Mouse (Mus musculus) embryo, embryonic 11 days (tissue): Measurements from ENCODE around the gene Zfp14.

Source experiments
- DNase-seq: peaks from one replicate; pipeline ENCODE4 v3.0.0-alpha.2; 2015

Gene Zfp14

GRCm38 (mm10) chr7:30050882-30051548 lies at the start of gene Zfp14:
Gene Zfp14, minus strand, starts transcription at chr7:30051380.
- DNase-seq = peak; percentile 95

GRCm38 (mm10) chr7:30099297-30099696 lies 48.1 kb upstream of the Zfp14 start:
- DNase-seq = no peak

- DNase-seq = peak; percentile 21
These were observed 44.5 kb upstream of the Zfp14 start for GRCm38 (mm10) chr7:30095551-30096125.

- DNase-seq = peak; percentile 97
These were observed 43.7 kb upstream of the Zfp14 start, which contains the start of gene Zfp260 for GRCm38 (mm10) chr7:30094646-30095429. Gene Zfp260, plus strand, starts transcription at chr7:30094777.

GRCm38 (mm10) chr7:30093918-30094415 lies 42.8 kb upstream of the Zfp14 start:
- no peak for DNase-seq

GRCm38 (mm10) chr7:30092666-30093065 lies 41.5 kb upstream of the Zfp14 start:
- no peak for DNase-seq

- peak; percentile 72 for DNase-seq
These were observed 39.9 kb upstream of the Zfp14 start for GRCm38 (mm10) chr7:30090970-30091585.

- peak; percentile 99 for DNase-seq
These were observed 39.2 kb upstream of the Zfp14 start, which contains the start of the genes Gm26920 and Zfp566 for GRCm38 (mm10) chr7:30090092-30090969. Gene Gm26920, minus strand, starts transcription at chr7:30090410. Gene Zfp566, minus strand, starts transcription at chr7:30090527.

GRCm38 (mm10) chr7:30089405-30089804 lies 38.2 kb upstream of the Zfp14 start:
- no peak for DNase-seq

- DNase-seq = no peak
These were observed 35.3 kb upstream of the Zfp14 start for GRCm38 (mm10) chr7:30086524-30086923.

GRCm38 (mm10) chr7:30072146-30073028 lies 21.2 kb upstream of the Zfp14 start, which contains the start of gene Zfp82:
Gene Zfp82, minus strand, starts transcription at chr7:30072900.
- peak; percentile 93 for DNase-seq

- DNase-seq = no peak
These were observed 13.4 kb upstream of the Zfp14 start for GRCm38 (mm10) chr7:30064622-30065021.

GRCm38 (mm10) chr7:30062478-30062877 lies 11.3 kb upstream of the Zfp14 start:
- DNase-seq = peak; percentile 12

- DNase-seq = no peak
These were observed 9.2 kb upstream of the Zfp14 start for GRCm38 (mm10) chr7:30060341-30060740.

- peak; percentile 45 for DNase-seq
These were observed 2.4 kb upstream of the Zfp14 start for GRCm38 (mm10) chr7:30053591-30053990.

GRCm38 (mm10) chr7:30048126-30048525 lies 3.1 kb downstream of the Zfp14 start:
- no peak for DNase-seq

GRCm38 (mm10) chr7:30044354-30044753 lies 6.8 kb downstream of the Zfp14 start:
- no peak for DNase-seq

GRCm38 (mm10) chr7:30034331-30034730 lies 16.8 kb downstream of the Zfp14 start:
- DNase-seq = no peak

GRCm38 (mm10) chr7:30031379-30031778 lies 19.8 kb downstream of the Zfp14 start:
- DNase-seq = no peak

GRCm38 (mm10) chr7:30030677-30031076 lies 20.5 kb downstream of the Zfp14 start:
- no peak for DNase-seq

- no peak for DNase-seq
These were observed 22.6 kb downstream of the Zfp14 start for GRCm38 (mm10) chr7:30028572-30028971.
